Mouse (Mus musculus) lung, adult 2 months (tissue): ENCODE measurements around the gene Ern1.

Experiments
- CTCF ChIP-seq: fragments of 200-500 bp; IDR thresholded peaks from 2 replicates; pipeline ENCODE4 v1.5.1; 2011; ENCODE audit warnings: mild to moderate bottlenecking, low read length, control low read depth; ENCODE audit not compliant: insufficient read depth
- POLR2A ChIP-seq: fragments of 200-500 bp; IDR thresholded peaks from 2 replicates; pipeline ENCODE4 v1.6.1; 2011; ENCODE audit warnings: low read depth, mild to moderate bottlenecking, control low read depth, low read length, borderline replicate concordance; ENCODE audit errors: extremely low read depth

GRCm38 (mm10) chr11:106464681-106465544 is 22.7 kb downstream of the Ern1 start:
- TF ChIP-seq CTCF, result no peak
- TF ChIP-seq POLR2A, result no peak
